Comparison of ENCODE assay signal across 8 mouse cellular contexts in genomic region chr10:86636953-86637376, GRCm38 (mm10).
DNase-seq lines count a peak whose midpoint lies in the region; ATAC-seq lines count a peak whose summit lies in the region.
"Not testable (repeated sequence)": the region's sequence is repeated elsewhere in the genome, so short reads cannot be mapped to it uniquely, and the experiment has no call there.

No protein-coding gene starts in this region.

- peak overlapping the region; percentile 2; the same call in 1 of the 2 replicates for H3K9ac ChIP-seq in heart, embryonic 15.5 days
- H3K9ac ChIP-seq in liver, embryonic 12.5 days; stomach, embryonic 14.5 days (replicated peaks; ENCODE audit: low read depth, low read length): not testable (repeated sequence)

- WGBS in forebrain, embryonic 10.5 days: 4% methylated on average over 14 of the region's 14 CpGs
- WGBS in heart, embryonic 15.5 days: 5% methylated on average over 14 of the region's 14 CpGs
- 1% methylated on average over 14 of the region's 14 CpGs for WGBS in liver, embryonic 12.5 days (ENCODE audit: insufficient replicate concordance)
- 3% methylated on average over 14 of the region's 14 CpGs for WGBS in stomach, embryonic 14.5 days

- not testable (repeated sequence) for H3K9me3 ChIP-seq in forebrain, embryonic 10.5 days; heart, embryonic 15.5 days (replicated peaks); liver, embryonic 12.5 days (replicated peaks); stomach, embryonic 14.5 days (ENCODE audit: control insufficient read depth, low read depth, low read length)

- not testable (repeated sequence) for H3K27me3 ChIP-seq in forebrain, embryonic 10.5 days (ENCODE audit: poor library complexity, severe bottlenecking); heart, embryonic 15.5 days; liver, embryonic 12.5 days (replicated peaks); stomach, embryonic 14.5 days (ENCODE audit: control insufficient read depth, insufficient read depth, low read length)

- H3K27ac ChIP-seq in forebrain, embryonic 10.5 days: 0 out of 2 replicates have a peak overlapping the region, but pooled peaks have one; percentile 51
- not testable (repeated sequence) for H3K27ac ChIP-seq in heart, embryonic 15.5 days; liver, embryonic 12.5 days; stomach, embryonic 14.5 days (ENCODE audit: low read length)

- H3K4me1 ChIP-seq in forebrain, embryonic 10.5 days: peaks cover 11% of the 10 kb centered on the region
- H3K4me1 ChIP-seq in heart, embryonic 15.5 days (replicated peaks); liver, embryonic 12.5 days; stomach, embryonic 14.5 days (ENCODE audit: control insufficient read depth, insufficient read depth, low read length): not testable (repeated sequence)

- ATAC-seq in heart, embryonic 15.5 days (replicated peaks; ENCODE audit: insufficient number of reproducible peaks, insufficient read depth, low FRiP score, low read depth): peak; percentile 70; the same call in 1 of the 2 replicates
- peak; percentile 80 for ATAC-seq in liver, embryonic 12.5 days
- ATAC-seq in stomach, embryonic 14.5 days (ENCODE audit: insufficient number of reproducible peaks, insufficient read depth, low FRiP score, low read depth): peak; percentile 69

- peak overlapping the region; percentile 45 for H3K4me3 ChIP-seq in forebrain, embryonic 10.5 days
- peak overlapping the region; percentile 48 for H3K4me3 ChIP-seq in heart, embryonic 15.5 days
- H3K4me3 ChIP-seq in liver, embryonic 12.5 days: peak overlapping the region; percentile 29
- H3K4me3 ChIP-seq in stomach, embryonic 14.5 days (ENCODE audit: low read depth, low read length): peak overlapping the region; percentile 18

- peak; percentile 86 to 87 for DNase-seq in CD8-positive naive resting alpha-beta T cell, adult 2 months (ENCODE audit: low read depth in 2 of 2, low spot score in 2 of 2)
- peak; percentile 68 for DNase-seq in c-Kit-positive CD71-negative TER-119-negative erythroid progenitor cells, embryonic 14.5 days (ENCODE audit: low read depth)
- DNase-seq in forebrain, embryonic 10.5 days (ENCODE audit: extremely low spot score, low spot score): peak; percentile 81
- DNase-seq in kidney, postnatal 14 days: peak; percentile 83
- DNase-seq in natural killer cell, adult 2 months (ENCODE audit: low spot score in 2 of 2): peak; percentile 85 to 89

- H3K36me3 ChIP-seq in forebrain, embryonic 10.5 days (replicated peaks); heart, embryonic 15.5 days; liver, embryonic 12.5 days; stomach, embryonic 14.5 days (ENCODE audit: control insufficient read depth, insufficient read depth, low read length): not testable (repeated sequence)

- peak overlapping the region; percentile 69 for H3K4me2 ChIP-seq in heart, embryonic 15.5 days
- H3K4me2 ChIP-seq in liver, embryonic 12.5 days: peak overlapping the region; percentile 61
- peak overlapping the region; percentile 34 for H3K4me2 ChIP-seq in stomach, embryonic 14.5 days (replicated peaks; ENCODE audit: low read depth, low read length)
